Mouse (Mus musculus): Measurements from ENCODE around the gene Prps1l3.

Prps1l3 gene

GRCm38 (mm10) chr12:57243671-57244495, 13.7 kb downstream of the Prps1l3 start:
- no peak for DNase-seq (ENCODE audit: low spot score)

- DNase-seq (ENCODE audit: low spot score) = no peak
Measured at GRCm38 (mm10) chr12:57258572-57258971, 28.4 kb downstream of the Prps1l3 start.

GRCm38 (mm10) chr12:57275456-57275855, 45.2 kb downstream of the Prps1l3 start:
- DNase-seq (ENCODE audit: low spot score) = no peak

GRCm38 (mm10) chr12:57281155-57282114, 51.2 kb downstream of the Prps1l3 start:
- DNase-seq (ENCODE audit: low spot score) = no peak

GRCm38 (mm10) chr12:57285303-57286059, 55.3 kb downstream of the Prps1l3 start:
- no peak for DNase-seq (ENCODE audit: low spot score)
